Mouse (Mus musculus) liver, embryonic 14.5 days (tissue): ENCODE measurements around the gene Sdhaf1.

Experiments
- CTCF ChIP-seq: IDR thresholded peaks from 2 replicates; pipeline ENCODE4 v1.5.1; 2016; ENCODE audit warnings: antibody characterized with exemption, low read depth, control low read depth
- EP300 ChIP-seq: IDR thresholded peaks from 2 replicates; pipeline ENCODE4 v1.6.1; 2016; ENCODE audit warnings: antibody characterized with exemption, low read depth

- no peak for TF ChIP-seq CTCF
- no peak for TF ChIP-seq EP300
Measured at GRCm38 (mm10) chr7:30288046-30288445, 35.6 kb downstream of the Sdhaf1 start.
